Mouse (Mus musculus): ENCODE measurements around the gene B130006D01Rik.

B130006D01Rik gene

DNA sequence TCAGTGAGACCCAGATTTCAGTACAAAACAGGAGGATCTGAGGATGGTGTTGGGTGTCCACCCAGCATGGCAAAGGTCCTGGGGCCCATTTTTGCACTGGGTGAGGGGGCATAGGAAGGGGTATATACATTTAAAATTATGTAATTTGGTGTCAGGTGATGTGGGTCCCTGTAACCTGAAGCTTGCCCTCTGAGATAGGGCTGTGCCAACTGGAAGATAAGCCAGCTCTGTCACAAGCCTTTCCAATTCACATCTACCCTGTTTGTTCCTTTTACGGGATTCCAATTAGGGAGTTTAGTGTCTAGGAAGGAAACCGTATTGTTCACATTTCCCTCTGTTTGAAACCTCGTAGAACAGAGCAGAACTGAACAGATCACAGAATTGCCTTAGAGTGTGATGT lies 49.9 kb downstream of the B130006D01Rik start:
- no peak for DNase-seq

Data from kidney, postnatal 10 days (tissue).